Mouse (Mus musculus): Measurements from ENCODE around the gene Adssl1.

GRCm38 (mm10) chr12:112665445-112665844, 45.6 kb downstream of the Adssl1 start:
- TF ChIP-seq POLR2A (IDR thresholded peaks at IDR 0.05; ENCODE audit: insufficient read length, low read depth) (no peak), USF1 (IDR thresholded peaks at IDR 0.05; ENCODE audit: low read depth) (no peak)

Data from myocyte (in vitro differentiated cells).